Mouse (Mus musculus) neural tube, embryonic 15.5 days (tissue): ENCODE data around the gene Tprn. TPM values are rescaled to one million over a fixed set of nuclear protein-coding genes. Genes with fewer than 3 reads are reported as not detected.
"Not testable (repeated sequence)": the region's sequence is repeated elsewhere in the genome, so short reads cannot be mapped to it uniquely, and the experiment has no call there.

Experiments used
- ATAC-seq: fragments of 200-750 bp; cut with Nextera tagmentation; 2 replicates; pipeline ENCODE4 v1.8.0; 2017; ENCODE audit warnings: mild to moderate bottlenecking, moderate TSS enrichment, moderate library complexity; ENCODE audit not compliant: low FRiP score
- H3K27ac ChIP-seq: fragments of 300-500 bp; sonication (generic); replicated peaks from 2 replicates; pipeline ENCODE4 v1.5.1; 2015; ENCODE audit warnings: mild to moderate bottlenecking, inconsistent platforms
- H3K27me3 ChIP-seq: fragments of 300-500 bp; sonication (generic); replicated peaks from 2 replicates; pipeline ENCODE4 v1.6.1; 2015; ENCODE audit warnings: inconsistent platforms
- H3K36me3 ChIP-seq: fragments of 300-500 bp; sonication (generic); 2 replicates; pipeline ENCODE4 v1.6.1; 2015; ENCODE audit warnings: inconsistent platforms
- H3K4me1 ChIP-seq: fragments of 300-500 bp; sonication (generic); 2 replicates; pipeline ENCODE4 v1.6.1; 2015; ENCODE audit warnings: inconsistent platforms
- H3K4me2 ChIP-seq: fragments of 300-500 bp; sonication (generic); 2 replicates; pipeline ENCODE4 v1.6.1; 2015; ENCODE audit warnings: inconsistent platforms, mild to moderate bottlenecking, moderate library complexity
- H3K4me3 ChIP-seq: fragments of 300-500 bp; sonication (generic); replicated peaks from 2 replicates; pipeline ENCODE4 v1.5.1; 2015; ENCODE audit warnings: mild to moderate bottlenecking, inconsistent platforms
- H3K9ac ChIP-seq: fragments of 300-500 bp; sonication (generic); replicated peaks from 2 replicates; pipeline ENCODE4 v1.6.1; 2015; ENCODE audit warnings: mild to moderate bottlenecking, inconsistent platforms
- H3K9me3 ChIP-seq: fragments of 300-500 bp; sonication (generic); replicated peaks from 2 replicates; pipeline ENCODE4 v1.6.1; 2016; ENCODE audit warnings: inconsistent platforms
- WGBS: fragments of 180-500 bp; shearing (Covaris S2); methylation state at CpG from one replicate; pipeline ENCODE4 v1.1.7; 2015; ENCODE audit warnings: mixed read lengths; 5-methylcytosine and 5-hydroxymethylcytosine counted together
- polyA plus RNA-seq: library from polyadenylated mRNA; unstranded; fragments of >200 nt; fragmentation: Nextera tagmentation; extraction: Ambion mirVana; gene quantifications from 2 replicates; pipeline ENCODE4 v1.2.1, GENCODE M21; 2015

The Tprn gene
- polyA plus RNA-seq, 1 experiment from 2014 or later: 16.3 TPM

DNA sequence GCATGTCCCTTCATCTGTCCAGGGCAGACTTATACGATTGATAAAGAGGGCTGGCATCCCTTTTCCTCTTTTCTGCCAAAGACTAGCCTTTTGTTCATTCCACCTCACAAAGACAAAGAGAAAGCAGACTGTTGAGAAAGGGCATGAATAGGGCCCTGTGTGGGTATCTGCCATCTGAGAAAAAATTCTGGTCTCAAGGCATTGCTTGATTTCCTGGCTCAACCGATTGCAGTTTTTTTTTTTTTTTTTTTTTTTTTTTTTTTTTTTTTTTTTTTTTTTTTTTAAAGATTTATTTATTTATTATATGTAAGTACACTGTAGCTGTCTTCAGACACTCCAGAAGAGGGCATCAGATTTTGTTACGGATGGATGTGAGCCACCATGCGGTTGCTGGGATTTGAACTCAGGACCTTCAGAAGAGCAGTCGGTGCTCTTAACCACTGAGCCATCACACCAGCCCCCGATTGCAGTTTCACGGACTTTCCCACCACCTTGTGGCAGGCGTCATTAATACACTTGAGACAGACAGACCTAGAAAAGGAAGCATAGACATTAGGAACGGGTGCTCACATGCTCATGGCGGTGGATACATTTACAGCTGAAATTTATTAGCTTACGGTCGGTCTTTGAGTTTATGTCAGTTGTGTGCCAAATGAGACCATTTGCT is 5.8 kb upstream of the Tprn start:
- H3K4me3 ChIP-seq: peak overlapping the region; percentile 100
- ATAC-seq, H3K27ac ChIP-seq, H3K27me3 ChIP-seq, H3K9me3 ChIP-seq: not testable (repeated sequence)
- peaks cover 14% of the 10 kb centered on the region for H3K36me3 ChIP-seq
- peaks cover 30% of the 10 kb centered on the region for H3K4me1 ChIP-seq
- WGBS: 58% methylated on average over 12 of the region's 12 CpGs
- peak overlapping the region; percentile 96 for H3K9ac ChIP-seq
- H3K4me2 ChIP-seq: peak overlapping the region; percentile 95

DNA sequence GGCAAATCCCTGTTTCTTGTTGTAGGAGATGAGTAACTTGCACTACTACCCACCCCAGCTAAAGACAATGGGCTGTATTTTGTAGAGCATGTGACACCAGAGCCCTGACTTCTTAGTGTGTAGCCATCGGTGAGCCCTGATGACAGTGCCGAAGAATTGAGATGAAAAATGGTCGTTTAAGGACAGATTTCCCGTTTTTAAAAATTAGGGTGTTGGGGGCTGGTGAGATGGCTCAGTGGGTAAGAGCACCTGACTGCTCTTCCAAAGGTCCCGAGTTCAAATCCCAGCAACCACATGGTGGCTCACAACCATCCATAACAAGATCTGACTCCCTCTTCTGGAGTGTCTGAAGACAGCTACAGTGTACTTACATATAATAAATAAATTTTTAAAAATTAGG is 5.2 kb upstream of the Tprn start:
- WGBS: 88% methylated on average over 5 of the region's 5 CpGs
- not testable (repeated sequence) for H3K36me3 ChIP-seq, H3K27me3 ChIP-seq, H3K27ac ChIP-seq, H3K9me3 ChIP-seq, H3K9ac ChIP-seq, H3K4me3 ChIP-seq, ATAC-seq
- Histone ChIP-seq H3K4me1 (peaks cover 36% of the 10 kb centered on the region), H3K4me2 (peak overlapping the region; percentile 13; the same call in 1 of the 2 replicates)

DNA sequence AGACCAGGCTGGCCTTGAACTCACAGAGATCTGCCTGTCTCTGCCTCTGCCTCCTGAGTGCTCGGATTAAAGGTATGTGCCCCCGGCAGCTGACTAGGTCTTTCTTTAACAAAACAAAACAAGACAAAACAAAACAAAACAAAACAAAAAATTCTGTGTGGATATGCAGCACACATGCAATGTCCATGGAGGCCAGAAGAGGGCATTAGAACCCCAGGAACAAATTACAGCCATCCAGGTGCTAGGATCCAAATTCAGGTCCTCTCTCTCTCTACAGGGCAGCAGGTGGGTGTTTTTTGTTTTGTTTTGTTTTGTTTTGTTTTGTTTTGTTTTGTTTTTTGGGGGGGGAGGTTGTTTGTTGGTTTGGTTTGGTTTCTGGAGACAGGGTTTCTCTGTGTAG is 3.5 kb upstream of the Tprn start:
- Histone ChIP-seq H3K9me3 (no peaks in the 10 kb centered on the region), H3K27me3 (no peaks in the 10 kb centered on the region), H3K4me2 (no peak overlapping the region), H3K4me3 (no peak overlapping the region), H3K27ac (no peak overlapping the region), H3K36me3 (no peaks in the 10 kb centered on the region), H3K4me1 (peaks cover 46% of the 10 kb centered on the region), H3K9ac (no peak overlapping the region)
- no peak for ATAC-seq
- 47% methylated on average over 2 of the region's 2 CpGs for WGBS

DNA sequence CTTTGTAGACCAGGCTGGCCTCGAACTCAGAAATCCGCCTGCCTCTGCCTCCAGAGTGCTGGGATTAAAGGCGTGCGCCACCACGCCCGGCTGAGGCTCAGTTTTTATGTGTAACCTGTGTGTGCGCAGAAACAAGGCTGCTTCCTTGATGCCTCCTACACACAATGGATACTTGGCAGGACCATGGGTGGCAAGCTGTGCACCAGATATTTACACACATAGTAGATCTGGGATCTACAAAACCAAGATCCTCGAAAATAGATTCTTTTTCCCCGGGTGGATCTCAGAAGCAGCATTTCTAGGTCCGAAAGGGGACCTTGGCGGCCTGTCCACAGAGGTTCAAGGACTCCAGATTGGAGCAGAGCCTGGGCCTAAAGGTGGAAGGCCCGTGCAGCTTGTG is 548 bp upstream of the Tprn start:
- Histone ChIP-seq H3K27ac (peak overlapping the region; percentile 78), H3K9ac (peak overlapping the region; percentile 45), H3K9me3 (no peaks in the 10 kb centered on the region), H3K4me3 (peak overlapping the region; percentile 85), H3K27me3 (no peaks in the 10 kb centered on the region), H3K4me2 (peak overlapping the region; percentile 100), H3K36me3 (no peaks in the 10 kb centered on the region), H3K4me1 (peaks cover 56% of the 10 kb centered on the region)
- WGBS: 47% methylated on average over 12 of the region's 12 CpGs
- peak; percentile 7; the same call in 1 of the 2 replicates for ATAC-seq

DNA sequence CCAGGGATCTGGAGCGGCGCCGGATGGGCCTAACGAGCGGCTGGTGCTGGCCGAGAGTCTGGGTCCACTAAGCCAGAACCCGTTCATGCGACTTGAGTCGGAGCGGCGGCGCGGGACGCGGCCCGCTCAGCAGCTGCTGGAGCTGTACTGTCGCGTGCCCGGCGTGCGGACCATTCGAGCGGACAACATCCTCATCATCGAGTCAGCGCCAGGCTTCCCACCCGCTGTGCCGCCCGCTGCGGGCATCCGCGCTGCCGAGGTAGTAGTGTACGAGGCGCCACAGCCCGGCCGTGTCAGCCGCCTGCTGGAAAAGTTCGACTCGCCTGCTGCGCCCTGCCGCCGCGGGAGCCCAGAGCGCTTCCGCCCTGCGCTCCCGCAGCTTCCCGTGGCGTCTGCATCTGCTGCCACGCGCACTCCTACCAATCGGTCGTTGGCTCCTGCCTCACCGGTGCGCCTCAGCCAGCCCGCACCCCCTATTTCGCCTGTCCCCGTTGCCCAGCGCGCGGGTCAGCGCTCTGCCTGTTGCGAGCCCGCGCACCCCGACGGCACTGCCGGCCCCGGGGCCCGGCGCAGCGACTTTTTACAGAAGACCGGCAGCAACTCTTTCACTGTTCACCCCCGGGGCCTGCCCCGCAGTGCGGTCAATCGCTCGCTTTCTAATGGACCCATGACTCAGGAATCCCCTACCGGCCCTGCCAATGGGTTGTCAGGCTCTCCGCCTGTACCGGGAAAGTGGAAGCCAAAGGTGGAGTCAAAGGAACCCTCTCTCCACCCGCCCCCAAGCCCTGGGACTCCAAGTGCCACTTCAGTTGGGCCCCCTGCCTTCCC is 591 bp downstream of the Tprn start:
- ATAC-seq: peak; percentile 33
- H3K27ac ChIP-seq: peak overlapping the region; percentile 79
- H3K4me1 ChIP-seq: peaks cover 63% of the 10 kb centered on the region
- WGBS: under 1% methylated on average over 82 of the region's 82 CpGs
- H3K9me3 ChIP-seq: no peaks in the 10 kb centered on the region
- peak overlapping the region; percentile 78 for H3K9ac ChIP-seq
- no peaks in the 10 kb centered on the region for H3K27me3 ChIP-seq
- peak overlapping the region; percentile 85 for H3K4me3 ChIP-seq
- H3K4me2 ChIP-seq: peak overlapping the region; percentile 100
- 0 out of 2 replicates have a peak, but pooled peaks cover 3% of the 10 kb centered on the region for H3K36me3 ChIP-seq

DNA sequence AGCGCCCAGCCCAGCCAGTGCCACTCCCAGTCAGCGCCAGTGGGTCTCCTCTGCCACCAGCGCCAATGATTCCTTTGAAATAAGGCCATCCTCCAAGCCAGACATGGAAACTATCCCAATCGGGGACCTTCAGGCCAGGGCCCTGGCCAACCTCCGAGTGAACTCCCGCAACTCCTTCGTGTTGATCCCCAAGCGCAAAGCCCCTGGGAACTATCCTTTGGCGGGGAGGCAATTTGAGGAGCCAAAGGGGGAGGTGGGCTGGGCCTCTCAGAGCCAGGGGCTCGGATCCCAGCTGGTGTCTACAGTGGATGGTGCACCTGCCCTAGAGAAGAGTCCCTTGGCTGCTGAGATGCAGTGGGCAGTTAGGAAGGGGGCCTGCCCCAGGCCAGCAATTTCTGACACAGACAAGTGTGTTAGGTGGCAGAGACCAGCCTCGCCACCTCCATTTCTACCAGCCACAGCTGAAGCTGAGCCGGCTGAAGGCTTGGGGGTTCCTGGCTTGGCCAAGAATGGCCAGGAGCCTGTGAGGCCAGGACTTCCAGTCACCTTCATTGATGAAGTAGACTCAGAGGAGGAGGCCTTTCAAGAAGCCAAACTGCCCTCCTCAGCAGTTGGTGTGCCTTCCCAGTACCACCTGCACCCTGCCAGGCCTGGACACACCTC is 1.3 kb downstream of the Tprn start:
- 12% methylated on average over 12 of the region's 12 CpGs for WGBS
- peaks cover 61% of the 10 kb centered on the region for H3K4me1 ChIP-seq

GRCm38 (mm10) chr2:25264286-25264660 is 1.9 kb downstream of the Tprn start:
- WGBS: 73% methylated on average over 5 of the region's 5 CpGs
- Histone ChIP-seq H3K9ac (peak overlapping the region; percentile 78; the same call in 1 of the 2 replicates), H3K4me3 (peak overlapping the region; percentile 85), H3K36me3 (peaks cover 10% of the 10 kb centered on the region), H3K27me3 (no peaks in the 10 kb centered on the region), H3K4me2 (peak overlapping the region; percentile 100), H3K27ac (no peak overlapping the region), H3K9me3 (no peaks in the 10 kb centered on the region), H3K4me1 (peaks cover 61% of the 10 kb centered on the region)
- no peak for ATAC-seq

More for the DNA sequence above, 1.3 kb downstream of the Tprn start:
- Histone ChIP-seq H3K4me2 (peak overlapping the region; percentile 100), H3K4me3 (peak overlapping the region; percentile 85), H3K9me3 (no peaks in the 10 kb centered on the region), H3K27ac (no peak overlapping the region), H3K27me3 (no peaks in the 10 kb centered on the region), H3K36me3 (0 out of 2 replicates have a peak, but pooled peaks cover 5% of the 10 kb centered on the region), H3K9ac (peak overlapping the region; percentile 78)
- ATAC-seq: no peak

GRCm38 (mm10) chr2:25264851-25265250 is 2.4 kb downstream of the Tprn start:
- ATAC-seq: no peak
- no peaks in the 10 kb centered on the region for H3K9me3 ChIP-seq
- H3K4me3 ChIP-seq: peak overlapping the region; percentile 85
- no peaks in the 10 kb centered on the region for H3K27me3 ChIP-seq
- peak overlapping the region; percentile 41; the same call in 1 of the 2 replicates for H3K9ac ChIP-seq
- peaks cover 61% of the 10 kb centered on the region for H3K4me1 ChIP-seq
- H3K36me3 ChIP-seq: peaks cover 16% of the 10 kb centered on the region
- H3K27ac ChIP-seq: no peak overlapping the region
- 64% methylated on average over 3 of the region's 3 CpGs for WGBS
- peak overlapping the region; percentile 100 for H3K4me2 ChIP-seq

- peak overlapping the region; percentile 17 for H3K4me3 ChIP-seq
- peak overlapping the region; percentile 100 for H3K4me2 ChIP-seq
- H3K27me3 ChIP-seq: no peaks in the 10 kb centered on the region
- 51% methylated on average over 6 of the region's 6 CpGs for WGBS
- H3K36me3 ChIP-seq: peaks cover 21% of the 10 kb centered on the region
- H3K9me3 ChIP-seq: no peaks in the 10 kb centered on the region
- H3K9ac ChIP-seq: peak overlapping the region; percentile 41
- peak overlapping the region; percentile 67 for H3K27ac ChIP-seq
- no peak for ATAC-seq
- H3K4me1 ChIP-seq: peaks cover 68% of the 10 kb centered on the region
These were observed 3.7 kb downstream of the Tprn start for GRCm38 (mm10) chr2:25265897-25266656.

DNA sequence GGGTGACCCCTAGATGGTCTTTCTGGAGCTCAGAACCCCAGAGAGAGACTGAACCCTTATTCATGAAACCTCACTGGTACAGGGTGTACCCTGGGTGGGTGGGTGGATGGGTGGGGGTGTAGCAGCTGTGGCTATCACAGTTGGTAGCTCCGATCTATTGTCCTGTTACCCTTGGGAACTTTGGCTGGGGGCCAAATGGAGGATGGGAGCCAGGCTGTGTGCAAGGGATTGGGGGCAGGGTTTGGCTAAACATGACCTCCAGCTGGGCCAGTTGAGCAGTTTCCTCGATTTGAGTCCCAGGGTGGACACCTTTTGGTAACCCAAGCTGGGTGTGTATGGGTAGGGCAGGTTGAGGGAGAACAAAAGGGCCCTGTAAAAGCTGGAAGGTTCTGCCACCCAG is 4.3 kb downstream of the Tprn start:
- H3K27me3 ChIP-seq: no peaks in the 10 kb centered on the region
- peaks cover 21% of the 10 kb centered on the region for H3K36me3 ChIP-seq
- H3K27ac ChIP-seq: peak overlapping the region; percentile 67
- peaks cover 72% of the 10 kb centered on the region for H3K4me1 ChIP-seq
- peak overlapping the region; percentile 41 for H3K9ac ChIP-seq
- 0 out of 2 replicates have a peak overlapping the region, but pooled peaks have one; percentile 17 for H3K4me3 ChIP-seq
- no peaks in the 10 kb centered on the region for H3K9me3 ChIP-seq
- H3K4me2 ChIP-seq: peak overlapping the region; percentile 100
- WGBS: 33% methylated on average over 2 of the region's 2 CpGs
- ATAC-seq: no peak

GRCm38 (mm10) chr2:25267241-25267640 is 4.8 kb downstream of the Tprn start:
- Histone ChIP-seq H3K27me3 (no peaks in the 10 kb centered on the region), H3K27ac (peak overlapping the region; percentile 67; the same call in 1 of the 2 replicates), H3K4me3 (no peak overlapping the region), H3K9me3 (no peaks in the 10 kb centered on the region), H3K9ac (peak overlapping the region; percentile 41; the same call in 1 of the 2 replicates), H3K36me3 (peaks cover 21% of the 10 kb centered on the region), H3K4me1 (peaks cover 69% of the 10 kb centered on the region), H3K4me2 (peak overlapping the region; percentile 100; the same call in 1 of the 2 replicates)
- no peak for ATAC-seq
